Mouse (Mus musculus): ENCODE measurements around the gene Tmtc1.

The Tmtc1 gene

DNA sequence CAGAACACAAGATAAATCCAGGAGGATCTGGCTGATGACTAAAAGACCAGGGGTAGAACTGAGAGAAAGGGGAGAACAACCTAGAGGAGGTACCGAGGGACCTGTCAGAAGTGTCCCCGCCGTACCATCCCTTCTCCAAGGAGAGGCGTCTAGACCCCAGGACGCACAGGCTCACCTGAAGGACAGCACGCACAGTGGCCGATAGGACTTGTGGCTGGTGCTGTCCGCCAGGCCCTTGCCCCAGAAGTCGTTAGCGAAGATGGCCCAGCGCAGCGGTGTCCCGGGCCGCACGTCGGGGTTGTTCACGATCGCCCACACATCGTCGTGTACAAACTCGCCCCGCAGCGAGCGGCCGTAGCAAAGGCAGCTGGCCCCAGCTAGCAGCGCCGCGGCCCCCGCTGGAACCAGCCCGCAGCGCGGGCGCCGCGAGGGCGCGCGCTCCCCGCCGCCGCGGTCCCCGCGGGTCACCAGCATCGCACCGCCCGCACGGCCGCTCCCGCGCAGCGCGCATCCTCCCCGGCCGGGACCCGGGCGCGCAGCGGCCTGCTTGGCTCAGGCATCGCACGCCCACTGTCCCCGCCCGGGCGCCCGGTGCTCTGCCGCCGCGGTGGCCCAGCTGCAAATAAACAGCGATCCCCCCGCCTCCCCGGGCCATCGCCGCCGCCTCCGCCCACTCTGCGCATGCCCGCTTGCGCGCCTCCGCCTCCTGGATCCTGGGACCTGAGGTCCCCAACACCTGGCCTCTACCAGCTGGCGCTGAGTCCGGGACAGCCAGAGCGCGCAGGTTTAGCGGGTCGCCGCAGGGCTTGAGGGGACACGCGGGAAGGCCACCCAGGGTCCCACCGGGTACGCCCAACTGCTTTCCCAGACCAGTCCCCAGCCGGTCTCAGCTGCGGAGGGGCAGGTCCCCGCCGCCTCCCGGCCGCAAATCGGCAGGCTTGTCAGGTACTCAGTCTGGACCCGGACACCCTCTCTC lies at the start of gene Tmtc1:
Gene Tmtc1, minus strand, starts transcription at position 664 of the 976 bp plus-strand sequence.
- peak; percentile 27 for DNase-seq (ENCODE audit: low spot score)

DNA sequence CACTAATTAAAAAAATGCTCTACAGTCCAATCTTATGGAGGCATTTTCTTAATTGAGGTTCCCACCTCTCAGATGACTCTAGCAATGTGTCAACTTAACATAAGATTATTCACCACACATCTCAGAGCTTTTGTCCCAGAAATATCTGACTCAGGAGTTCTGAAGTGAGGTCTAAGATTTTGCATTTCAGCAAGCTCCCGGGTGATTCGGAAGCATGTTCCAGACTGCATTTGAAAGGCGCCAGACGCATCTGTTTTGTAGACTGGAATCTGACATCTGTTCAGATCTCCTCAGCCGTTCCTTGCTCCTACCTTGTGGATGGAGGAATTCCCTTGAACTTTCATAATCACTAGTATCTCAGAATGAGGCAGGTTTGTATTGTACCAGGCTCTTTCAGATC lies 47.7 kb upstream of the Tmtc1 start:
- no peak for DNase-seq (ENCODE audit: low spot score)

DNA sequence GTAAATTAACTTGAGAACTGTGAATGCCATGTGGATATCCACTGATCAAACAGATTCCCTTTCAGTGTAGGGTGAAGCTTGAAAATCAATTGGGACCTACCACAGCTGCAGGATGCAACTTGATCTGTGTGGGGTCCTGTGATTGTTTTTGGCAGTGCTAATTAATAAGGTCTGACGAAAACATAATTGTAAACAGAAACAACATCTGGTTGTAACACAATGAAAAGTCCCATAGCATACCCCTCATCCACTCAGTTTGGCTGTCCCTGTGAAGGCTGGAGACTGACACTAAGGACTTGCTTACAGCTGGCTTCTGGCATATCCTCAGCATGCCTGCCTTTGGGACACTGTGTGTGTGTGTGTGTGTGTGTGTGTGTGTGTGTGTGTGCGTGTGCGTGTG lies 42.6 kb upstream of the Tmtc1 start:
- no peak for DNase-seq (ENCODE audit: low spot score)

DNA sequence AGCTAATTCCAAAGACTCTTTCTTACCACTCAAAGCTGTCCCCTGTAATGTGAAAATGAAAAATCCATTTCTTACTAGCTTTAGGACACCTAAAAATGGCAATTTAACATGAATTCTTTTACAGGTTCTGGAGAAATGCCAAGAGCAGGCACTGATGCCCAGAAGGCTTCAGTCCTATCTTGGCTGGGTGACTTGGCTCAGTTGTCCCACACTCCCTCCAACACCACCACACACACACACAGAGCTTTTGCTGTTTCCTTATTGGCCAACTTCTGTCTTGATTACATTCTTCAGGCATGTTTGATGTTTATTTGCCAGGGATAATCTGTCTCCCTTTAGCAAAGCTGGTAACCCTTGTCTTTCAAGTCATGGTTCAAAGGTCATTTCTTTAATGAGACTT lies 37.7 kb upstream of the Tmtc1 start:
- DNase-seq (ENCODE audit: low spot score), result no peak

DNA sequence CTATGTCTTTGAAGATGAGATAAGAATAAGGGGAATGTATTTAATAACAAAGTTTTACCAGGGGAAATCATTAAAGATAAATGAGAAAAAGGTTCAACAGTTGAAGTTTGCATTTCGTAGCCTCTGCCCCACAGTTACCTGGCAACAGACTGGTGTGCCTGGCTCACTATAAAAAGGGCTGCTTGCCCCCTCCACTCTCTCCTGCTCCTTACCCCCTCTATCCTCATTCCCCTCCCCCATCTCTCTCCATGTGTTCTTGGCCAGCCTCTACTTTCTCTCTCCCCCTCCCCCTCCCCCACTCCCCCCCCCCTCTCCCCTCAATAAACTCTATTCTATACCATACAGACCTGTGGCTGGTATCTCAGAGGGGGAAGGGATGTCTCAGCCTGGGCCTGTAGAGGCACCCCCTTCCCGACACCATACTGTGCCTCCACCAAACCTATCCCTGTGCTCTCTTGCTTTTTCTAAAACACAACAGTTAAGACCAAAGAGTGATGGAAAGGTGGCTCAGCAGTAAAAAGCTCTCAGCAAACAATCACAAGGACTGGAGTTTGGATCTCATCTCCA lies 35.6 kb upstream of the Tmtc1 start:
- no peak for DNase-seq (ENCODE audit: low spot score)

DNA sequence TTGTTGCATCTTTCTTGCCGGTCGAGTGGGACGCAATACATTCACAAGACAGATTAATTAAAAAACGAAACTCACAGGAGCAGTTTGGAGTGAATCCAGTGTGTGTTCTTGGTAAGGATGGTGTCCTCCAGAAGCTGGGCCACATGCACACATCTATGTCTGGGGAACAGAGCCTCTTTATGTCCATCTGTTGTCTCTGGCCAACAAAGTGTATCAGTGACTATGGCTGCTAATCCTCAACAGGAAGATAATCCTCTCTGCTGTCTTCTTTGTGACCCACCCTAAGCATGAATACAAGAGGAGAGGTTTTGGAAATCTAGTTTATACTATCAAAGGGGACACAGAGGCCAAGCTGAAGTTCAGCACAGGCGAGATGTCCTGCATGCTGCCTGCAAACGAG lies 34.2 kb upstream of the Tmtc1 start:
- DNase-seq (ENCODE audit: low spot score), result no peak

DNA sequence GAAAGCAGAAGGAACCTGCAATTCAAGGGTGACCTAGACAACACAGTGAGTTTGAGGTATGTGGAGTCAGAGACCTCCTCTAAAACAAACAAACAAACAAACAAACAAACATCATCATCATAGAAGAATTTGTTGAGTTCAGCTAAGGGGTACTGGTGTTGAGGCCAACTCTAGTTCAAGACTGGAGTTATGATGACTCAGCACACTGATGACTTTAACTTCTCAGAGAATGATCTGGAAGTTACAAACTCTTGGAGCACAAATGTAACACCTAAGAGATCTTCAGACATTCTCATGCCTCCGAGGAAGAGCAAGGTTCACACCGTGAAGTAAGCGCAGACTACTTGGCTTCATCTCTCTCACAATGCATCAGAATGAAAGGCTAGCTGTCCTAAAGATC lies 28.1 kb upstream of the Tmtc1 start:
- DNase-seq (ENCODE audit: low spot score), result no peak

DNA sequence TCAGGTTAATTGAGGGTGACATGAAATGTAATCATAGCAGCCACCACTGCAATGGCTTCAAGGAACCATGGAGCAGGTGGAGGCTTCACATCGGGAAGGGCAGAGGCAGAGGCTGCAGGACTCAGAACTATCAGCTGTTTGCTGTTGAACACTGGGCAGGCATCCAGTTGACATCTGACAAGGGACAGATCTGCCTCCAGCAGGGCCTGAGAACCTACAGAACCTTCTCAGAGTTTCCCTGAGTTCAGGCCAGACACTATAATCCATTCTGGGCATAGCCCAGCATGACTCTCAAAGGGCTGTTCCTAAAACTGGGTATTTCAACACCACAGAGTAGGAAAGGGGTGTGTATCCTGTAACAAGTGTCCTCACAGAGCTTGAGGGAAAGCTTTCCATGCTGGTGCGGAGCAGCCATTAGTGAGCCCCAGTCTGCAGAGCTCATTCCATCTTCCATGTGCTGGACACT lies 23.8 kb upstream of the Tmtc1 start:
- no peak for DNase-seq (ENCODE audit: low spot score)

DNA sequence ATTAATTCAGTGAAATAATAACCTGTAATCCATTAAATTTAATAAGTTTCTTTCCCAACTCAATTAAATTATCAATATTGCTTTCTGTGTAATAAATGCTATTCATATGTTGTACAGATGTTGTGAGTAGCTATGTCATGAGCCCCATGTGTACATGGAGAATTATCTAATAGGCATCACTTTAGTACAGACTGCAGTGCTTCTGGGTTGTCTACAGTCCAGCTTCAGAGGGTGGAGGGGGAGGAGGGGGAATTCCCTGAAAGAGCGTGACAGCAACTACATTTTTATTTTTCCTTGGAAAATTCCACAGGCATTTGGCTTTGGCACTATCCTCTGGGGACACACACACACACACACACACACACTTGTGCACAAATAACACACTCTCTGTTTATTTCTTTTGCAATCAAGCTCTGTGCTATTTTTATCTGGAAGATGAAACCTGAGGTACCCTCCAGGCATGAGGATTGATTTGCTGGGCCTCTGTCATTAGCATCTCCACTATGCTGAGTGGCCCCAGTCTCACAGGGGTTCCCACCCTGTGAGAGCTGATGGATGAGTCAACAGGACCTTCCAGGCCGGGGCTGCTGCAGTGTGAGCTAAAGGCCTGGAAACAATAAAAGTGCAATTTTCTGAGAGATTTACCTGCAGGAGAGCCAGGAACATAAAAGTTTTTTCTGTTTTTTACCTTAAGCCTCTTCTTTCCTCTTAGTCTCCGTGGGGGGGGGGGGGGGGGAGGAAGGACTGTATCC lies 23.2 kb upstream of the Tmtc1 start:
- no peak for DNase-seq (ENCODE audit: low spot score)

DNA sequence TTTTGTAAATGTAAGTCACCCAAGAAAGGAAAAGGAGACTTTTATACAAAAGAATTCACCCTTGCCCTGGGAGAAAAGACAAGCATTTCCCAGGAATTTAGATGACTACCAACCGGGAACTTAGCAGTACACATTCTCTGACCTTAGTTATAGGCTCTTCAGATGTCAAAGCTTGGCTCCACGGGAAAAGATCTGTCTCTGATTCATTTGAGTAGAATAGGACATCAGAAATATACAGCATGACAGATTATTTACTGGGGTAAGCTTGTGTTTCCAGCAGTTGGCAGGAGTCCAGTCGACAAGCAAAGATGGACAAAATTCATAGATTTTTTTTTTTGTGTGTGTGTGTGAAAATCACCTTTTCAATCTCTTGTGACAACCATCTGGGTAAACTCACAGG lies 15.4 kb upstream of the Tmtc1 start:
- DNase-seq (ENCODE audit: low spot score), result no peak

DNA sequence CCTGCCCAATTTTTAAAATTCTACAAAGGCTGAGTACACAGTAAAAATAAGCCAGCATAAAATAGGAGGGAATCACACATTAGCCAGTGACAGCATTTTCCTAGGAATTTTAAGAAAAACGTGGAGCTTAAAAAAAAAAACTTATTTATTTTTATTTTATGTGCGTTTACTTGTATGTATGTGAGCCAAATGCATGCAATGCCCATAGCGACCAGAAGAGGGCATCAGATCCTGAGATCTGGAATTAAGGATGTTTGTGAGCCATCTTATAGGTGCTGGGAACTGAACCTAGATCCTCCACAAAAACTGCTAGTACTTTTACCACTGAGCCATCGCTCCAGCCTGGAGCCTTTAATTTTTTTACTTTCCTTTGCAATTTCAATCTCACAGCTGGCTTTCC lies 11.3 kb upstream of the Tmtc1 start:
- no peak for DNase-seq (ENCODE audit: low spot score)

DNA sequence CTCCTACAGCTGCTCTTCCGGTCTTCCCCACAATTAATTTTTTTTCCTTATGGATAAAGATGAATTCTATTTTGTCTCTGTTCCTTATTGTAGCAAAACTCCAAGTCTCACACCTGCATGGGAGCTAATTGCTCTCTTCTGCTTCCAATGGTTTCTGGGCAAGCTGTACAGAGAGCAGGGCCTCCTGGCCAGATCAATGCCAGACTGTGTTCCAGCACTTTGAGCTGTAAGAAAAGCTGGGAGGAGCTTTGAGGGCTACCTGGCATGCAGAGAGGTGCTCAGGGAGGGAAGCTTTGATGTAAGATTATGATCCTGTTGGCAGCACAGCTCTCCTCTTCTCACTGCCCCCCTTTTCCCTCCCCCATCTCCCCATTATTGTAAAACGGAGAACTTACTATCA lies 10.6 kb upstream of the Tmtc1 start:
- DNase-seq (ENCODE audit: low spot score), result no peak

DNA sequence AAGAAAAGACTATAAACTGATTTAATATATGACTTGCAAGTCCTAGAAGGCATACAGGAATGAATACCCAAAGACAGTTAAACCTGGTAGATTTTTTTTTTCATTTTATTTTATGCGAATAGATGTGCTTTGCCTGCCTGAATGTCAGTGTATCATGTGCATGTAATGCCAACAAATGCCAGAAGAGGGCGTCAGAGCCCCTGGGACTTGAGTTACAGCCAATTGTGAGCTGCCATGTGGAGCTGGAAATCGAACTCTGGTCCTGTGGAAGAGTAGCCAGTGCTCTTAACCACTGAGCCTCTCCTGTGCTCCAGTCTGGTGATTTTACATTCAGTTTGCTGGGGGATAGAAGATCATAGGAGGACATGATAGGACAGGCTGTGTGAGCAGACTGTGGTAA lies 4.0 kb upstream of the Tmtc1 start:
- no peak for DNase-seq (ENCODE audit: low spot score)

DNA sequence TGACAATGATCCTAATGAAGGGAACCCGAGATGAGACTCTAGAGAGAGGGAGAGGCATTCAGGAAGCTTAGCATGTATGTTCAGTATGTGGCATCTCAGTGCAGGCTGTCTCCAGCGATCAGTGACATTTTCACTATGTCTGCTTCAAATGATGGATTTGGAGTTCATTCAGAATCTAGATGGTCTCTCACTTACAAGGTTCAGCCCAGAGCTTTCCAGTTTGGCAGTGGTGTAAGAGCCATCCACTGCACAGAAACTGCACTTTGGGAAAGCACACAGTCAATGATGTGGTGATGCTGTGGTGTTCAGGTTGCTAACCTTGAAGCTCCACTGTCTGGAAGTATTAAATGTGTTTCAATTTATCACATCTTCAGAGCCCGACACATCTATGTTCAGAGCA lies 1.9 kb upstream of the Tmtc1 start:
- no peak for DNase-seq (ENCODE audit: low spot score)

DNA sequence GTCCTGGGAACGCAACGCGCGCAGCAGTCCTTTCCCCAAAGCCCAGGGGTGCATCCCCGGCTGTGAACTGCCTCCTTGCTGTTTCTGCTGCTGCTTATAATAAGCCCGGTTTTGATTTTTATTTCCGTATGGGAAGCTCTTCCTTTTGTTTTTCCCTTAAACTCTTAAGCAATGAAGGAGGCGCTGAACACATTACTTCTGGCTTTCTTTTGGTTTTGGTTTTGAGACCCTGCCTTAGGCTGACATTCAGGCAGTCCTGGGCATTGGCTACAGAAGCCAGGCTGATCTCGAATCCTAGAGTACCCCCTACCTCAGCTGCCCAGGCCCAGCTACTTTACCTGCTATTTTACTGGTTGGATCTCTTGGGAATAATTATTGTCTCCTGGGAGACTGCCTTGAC lies 607 bp upstream of the Tmtc1 start:
- no peak for DNase-seq (ENCODE audit: low spot score)

DNA sequence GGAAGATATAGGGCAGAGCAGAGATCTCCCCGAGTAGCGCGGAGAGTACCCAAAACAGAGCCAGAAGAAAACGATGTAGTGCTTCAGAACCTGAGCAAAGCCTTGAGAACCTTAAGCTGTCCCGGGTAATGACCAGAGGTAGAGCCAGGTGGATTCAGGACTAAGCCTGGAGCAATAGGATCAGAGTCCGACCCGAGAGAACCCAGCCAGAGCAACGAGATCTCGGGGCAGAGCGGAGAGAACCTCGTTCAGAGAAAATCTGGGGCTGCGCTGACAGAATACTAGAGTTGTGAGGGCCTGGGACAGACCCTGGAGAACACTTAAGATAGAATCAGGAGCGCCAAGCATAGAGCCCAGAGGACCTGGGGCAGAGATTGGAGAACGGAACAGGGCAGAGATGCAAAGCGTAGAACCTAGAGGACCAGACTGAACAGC lies 881 bp downstream of the Tmtc1 start:
- no peak for DNase-seq (ENCODE audit: low spot score)

DNA sequence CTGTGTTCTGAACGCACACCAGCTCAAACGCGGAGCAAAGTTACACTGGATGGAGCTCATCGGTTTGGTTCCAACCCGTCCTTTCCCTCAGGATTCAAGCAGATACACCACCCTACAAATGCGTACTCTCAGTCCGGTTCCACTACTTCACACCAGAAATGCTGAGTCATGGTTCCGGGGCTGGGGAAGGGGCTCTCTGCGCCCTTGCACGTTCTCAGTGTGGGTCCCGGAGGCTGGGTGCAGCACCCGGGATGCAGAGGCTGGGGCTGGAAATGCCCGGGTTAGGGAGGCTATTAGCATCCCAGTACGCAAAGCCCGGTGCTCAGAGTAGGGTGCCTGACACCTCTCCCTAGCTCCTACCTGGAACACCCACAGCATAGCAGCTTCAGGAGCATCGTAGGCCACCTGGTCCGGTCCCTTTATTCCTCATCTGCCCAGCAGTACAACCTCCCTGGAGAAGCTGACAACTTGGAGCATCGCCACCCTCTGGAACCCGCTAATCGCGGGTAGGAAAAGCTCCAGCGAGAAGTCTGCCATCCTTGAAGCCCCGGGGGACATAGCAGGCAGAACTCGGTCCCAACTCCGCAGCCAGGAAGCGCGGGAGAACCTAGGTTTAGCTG lies 1.4 kb downstream of the Tmtc1 start:
- DNase-seq (ENCODE audit: low spot score), result no peak

DNA sequence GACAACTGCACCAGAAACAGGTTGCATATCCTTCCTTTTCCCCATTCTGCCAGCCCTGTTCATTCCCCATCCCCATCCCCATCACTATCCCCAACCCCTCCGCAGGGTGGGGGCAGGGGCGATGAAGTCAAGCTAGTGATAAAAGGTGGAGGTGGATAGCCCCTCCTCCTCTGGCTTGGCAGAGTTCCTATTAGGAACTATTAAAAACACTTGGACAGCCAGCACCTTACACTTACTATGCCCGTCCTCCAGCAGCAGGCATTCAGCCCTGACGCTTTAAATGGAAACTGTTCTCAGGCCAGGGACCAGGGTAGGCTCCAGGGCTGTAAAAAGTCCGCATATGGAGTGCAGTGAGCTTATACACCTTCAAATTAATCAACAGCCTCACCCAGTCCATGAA lies 2.3 kb downstream of the Tmtc1 start:
- no peak for DNase-seq (ENCODE audit: low spot score)

DNA sequence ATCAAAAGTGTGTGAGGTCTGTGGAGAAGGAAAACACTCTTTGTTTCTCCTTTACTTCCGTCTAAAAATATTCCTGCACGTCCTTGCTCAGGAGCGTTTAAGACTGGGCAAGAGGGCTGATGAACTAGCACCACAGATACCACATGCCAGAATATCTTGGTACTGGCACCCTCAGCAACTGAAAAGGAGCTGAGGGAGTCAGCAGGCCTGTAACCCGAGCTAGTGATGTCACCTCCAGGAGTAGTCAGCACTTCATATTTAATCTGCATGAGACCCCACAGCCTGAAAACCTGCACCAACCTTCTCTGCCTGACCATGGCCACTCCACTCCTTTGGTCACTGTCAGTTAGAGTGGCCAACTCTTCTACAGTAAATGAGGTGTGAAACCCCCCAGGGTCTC lies 5.1 kb downstream of the Tmtc1 start:
- no peak for DNase-seq (ENCODE audit: low spot score)

DNA sequence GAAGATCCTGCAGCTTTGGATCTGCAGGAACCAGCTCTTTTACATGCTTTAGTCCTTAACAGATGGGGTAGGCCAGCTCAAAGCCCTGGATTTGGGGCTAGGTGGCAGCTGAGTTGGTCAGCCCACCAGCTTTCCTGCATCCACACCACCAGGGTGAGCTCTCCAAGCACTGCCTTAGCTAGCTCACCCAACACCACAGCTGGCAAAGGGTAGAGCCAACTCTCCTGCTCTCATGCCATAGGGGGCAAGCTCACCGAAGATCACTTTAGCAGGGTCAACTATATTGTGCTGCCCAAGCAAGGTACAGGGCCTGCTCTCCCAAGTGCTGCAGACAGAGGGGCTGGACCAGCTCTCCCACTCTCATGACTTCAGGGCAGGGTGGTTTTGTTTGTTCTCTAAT lies 6.6 kb downstream of the Tmtc1 start:
- DNase-seq (ENCODE audit: low spot score), result no peak

DNA sequence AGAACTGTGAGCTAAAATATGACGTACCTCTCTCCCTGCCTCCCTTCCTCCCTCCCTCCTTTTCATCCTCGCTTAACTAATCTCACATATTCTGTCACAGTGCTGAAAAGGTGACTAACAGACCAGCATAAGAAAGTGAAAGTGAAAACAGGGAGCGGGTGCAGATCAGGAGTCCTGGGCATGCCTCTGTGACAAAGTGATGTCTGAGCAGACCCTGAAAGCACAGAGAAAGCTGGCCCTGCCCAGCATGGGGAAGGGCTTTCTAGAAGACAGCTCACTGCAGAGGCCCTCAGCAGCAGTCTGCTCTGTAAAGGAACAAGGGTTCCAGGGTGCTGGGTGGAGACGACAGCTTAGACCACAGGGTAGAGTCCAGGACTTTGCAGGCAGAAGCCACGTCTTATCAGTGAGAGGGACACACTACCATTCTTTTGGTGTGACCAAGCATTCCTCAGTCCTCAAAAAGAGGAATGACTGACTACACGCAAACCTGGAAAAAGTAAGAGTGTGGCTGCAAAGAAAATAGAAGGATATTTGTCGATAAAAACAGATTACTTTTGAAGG lies 7.7 kb downstream of the Tmtc1 start:
- DNase-seq (ENCODE audit: low spot score), result no peak

DNA sequence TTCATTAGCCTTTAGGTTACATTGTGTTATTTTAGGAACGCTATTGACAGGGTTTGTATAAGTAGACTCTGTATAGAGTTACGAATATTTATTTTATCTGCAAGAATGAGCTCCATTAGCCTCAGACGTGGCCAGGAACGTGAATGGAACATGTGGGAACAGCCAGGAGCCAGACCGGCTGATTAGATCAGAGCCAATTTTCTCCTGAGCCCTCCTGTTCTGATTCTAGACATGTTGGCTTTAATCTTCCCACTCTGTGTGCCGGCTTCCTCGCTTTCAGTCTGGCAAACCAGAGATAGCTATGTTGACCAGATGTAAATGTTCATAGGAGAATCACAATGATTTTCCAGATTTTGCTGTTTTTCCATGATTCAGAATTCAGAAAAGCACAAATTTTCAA lies 22.6 kb downstream of the Tmtc1 start:
- no peak for DNase-seq (ENCODE audit: low spot score)

Measured in urinary bladder, postnatal 10 days (tissue).